Mouse (Mus musculus) urinary bladder, postnatal 14 days (tissue): ENCODE data around the gene Prrc2a.
A peak's percentile ranks its signal among the peaks of the same experiment; 100 is the strongest.

Experiments
- DNase-seq: peaks from one replicate; pipeline ENCODE4 v3.0.0; 2021; ENCODE audit warnings: low spot score

Gene Prrc2a

GRCm38 (mm10) chr17:35189186-35189585, 24.5 kb upstream of the Prrc2a start:
- DNase-seq, result no peak

DNA sequence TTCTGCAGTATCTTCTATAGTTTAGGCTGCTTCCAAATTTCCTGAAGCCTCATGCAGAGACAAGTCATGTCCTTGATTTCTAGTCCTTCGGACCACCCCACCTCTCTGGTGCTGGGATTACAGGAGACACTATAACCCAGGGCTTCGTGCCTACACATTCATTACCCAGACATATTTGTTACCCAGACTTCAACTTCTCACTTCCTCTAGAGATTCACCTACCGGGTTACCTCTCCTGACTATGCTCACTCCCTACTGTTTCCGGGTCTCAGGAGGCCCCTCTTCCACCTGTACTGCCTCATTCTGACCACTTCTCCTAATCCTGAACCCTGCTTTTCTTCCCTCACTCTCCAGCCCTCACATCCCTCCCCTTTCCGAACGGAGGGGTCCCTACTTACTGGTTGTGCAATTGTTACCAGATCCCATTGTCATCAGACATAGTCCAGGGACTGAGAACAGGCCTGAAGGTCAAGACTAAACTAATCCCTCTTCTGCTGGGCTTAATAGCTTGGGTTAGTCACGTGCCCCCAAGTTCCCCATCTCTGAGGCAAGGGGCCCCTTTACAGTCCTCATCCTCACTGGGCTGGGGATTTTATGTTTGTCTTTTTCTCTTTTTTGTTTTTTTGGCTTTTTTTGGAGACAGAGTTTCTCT, 23.4 kb upstream of the Prrc2a start, which contains the start of gene Lst1:
Gene Lst1, minus strand, starts transcription at position 481 of the 652 bp plus-strand sequence.
- DNase-seq, result no peak

DNA sequence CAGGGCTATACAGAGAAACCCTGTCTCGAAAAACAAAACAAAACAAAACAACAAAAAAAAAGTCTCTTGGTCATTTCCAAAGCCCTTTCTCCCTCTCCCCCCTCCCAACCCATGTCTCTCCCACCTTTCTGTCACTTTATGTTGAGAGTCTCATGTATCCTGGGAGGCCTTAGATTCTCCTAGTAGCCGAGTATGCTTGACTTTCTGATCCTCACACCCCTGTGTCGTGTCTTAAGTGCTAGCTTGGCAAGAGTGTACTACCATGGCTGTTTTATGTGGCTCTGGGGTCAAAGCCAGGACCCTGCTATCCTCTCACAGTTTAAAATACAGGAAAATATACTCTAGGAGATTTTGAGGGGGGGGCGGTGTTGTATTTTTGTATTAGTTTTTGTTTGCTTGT, 22.6 kb upstream of the Prrc2a start:
- DNase-seq, result no peak

GRCm38 (mm10) chr17:35186681-35187080, 22.0 kb upstream of the Prrc2a start:
- peak; percentile 19 for DNase-seq

DNA sequence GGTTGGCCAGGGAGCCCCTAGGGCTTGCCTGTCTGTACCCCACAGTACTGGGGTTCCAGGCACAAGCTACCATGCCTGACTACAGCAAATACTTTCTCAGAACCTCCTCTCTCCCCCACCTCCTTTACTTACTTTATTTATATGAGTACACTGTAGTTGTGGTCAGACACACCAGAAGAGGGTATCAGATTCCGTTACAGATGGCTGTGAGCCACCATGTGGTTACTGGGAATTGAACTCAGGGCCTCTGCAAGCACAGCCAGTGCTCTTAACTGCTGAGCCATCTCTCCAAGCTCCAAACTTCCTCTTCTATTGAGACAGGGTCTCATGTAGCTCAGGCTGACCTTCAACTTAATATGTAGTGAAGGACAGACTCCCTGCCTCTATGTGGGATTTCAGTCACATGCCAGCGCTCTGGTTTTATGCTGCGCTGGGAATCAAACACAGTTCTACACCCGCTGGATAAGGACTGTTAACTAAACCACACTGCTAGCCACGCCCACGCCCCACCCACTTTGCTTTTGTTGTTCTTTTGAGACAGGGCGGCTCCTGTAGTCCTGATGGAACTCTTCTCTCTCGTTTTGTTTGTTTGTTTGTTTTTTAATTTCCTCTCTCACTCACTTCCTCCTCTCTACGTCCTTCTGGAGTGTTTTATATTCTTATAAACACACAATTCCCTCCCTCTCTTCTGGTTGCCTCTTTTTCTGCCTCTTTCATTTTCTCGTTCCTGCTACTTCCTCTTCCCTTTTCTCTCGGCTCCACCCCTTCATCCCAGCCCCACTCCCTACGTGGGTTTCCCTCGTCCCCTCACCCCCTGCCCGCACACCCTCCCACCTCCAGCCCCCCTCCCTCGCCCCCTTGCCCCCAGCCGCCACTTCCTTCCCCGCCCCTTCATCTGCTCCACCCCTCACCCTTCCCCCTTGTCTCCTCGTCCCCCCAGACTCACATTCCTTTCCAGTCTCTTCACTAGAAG, 21.2 kb upstream of the Prrc2a start:
- peak; percentile 83 for DNase-seq

DNA sequence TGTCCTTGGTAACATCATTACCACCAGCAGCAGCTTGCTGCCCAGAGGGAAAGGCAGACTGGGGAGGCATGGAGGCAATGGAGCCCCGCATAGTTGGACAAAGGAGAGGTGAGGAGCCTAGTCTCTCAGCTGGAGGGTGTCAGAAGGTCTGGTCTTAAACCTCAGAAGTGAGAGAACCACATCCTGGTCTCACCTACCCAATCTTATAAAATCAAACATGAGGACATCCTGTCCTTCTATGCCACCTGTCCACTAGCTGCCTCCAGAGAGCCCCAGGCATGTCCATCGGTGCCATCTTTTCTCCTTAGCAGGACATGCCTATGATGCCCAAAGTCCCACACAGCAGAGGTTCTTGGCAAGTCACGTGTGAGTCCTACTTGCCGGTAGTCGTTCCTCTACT, 15.4 kb upstream of the Prrc2a start:
- DNase-seq, result no peak

GRCm38 (mm10) chr17:35178528-35178927, 13.8 kb upstream of the Prrc2a start:
- peak; percentile 75 for DNase-seq

DNA sequence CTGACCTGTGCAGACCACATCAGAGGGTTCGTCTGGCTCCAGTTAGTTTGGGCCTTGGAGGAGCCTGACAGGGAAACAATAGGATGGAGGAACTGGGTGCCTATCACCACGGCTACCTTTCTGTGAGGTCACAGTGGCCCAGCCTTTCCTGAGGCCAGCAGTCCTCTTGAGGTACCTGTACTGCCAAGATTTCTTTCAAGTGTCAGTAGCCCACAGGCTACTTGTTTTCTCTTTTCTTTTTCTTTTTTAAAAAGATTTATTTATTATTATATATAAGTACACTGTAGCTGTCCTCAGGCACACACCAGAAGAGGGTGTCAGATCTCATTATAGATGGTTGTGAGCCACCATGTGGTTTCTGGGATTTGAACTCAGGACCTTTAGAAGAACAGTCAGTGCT, 11.3 kb upstream of the Prrc2a start, which contains the start of gene Aif1:
Gene Aif1, minus strand, starts transcription at position 101 of the 400 bp plus-strand sequence.
- no peak for DNase-seq

DNA sequence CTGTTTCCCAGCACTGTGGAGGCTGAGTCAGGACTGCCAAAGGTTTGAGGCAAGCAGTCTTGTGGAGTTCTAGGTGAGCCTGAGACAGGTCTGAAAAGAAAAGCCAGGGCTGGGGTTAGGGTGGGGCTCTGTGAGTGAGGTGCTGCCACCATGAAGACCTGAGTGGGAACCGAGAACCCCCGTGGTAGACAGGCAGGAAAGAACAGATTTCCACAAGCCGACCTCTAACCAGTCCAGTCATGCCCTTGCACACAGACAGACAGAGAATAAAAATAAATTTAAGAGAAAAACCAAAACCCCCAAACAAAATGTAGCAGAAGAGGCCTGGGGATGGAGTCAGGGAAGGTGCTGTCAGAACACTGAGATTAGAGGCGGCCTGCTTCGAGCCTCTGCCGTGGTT, 10.7 kb upstream of the Prrc2a start:
- no peak for DNase-seq

- DNase-seq, result no peak
Measured at GRCm38 (mm10) chr17:35174201-35174977, 9.7 kb upstream of the Prrc2a start.

DNA sequence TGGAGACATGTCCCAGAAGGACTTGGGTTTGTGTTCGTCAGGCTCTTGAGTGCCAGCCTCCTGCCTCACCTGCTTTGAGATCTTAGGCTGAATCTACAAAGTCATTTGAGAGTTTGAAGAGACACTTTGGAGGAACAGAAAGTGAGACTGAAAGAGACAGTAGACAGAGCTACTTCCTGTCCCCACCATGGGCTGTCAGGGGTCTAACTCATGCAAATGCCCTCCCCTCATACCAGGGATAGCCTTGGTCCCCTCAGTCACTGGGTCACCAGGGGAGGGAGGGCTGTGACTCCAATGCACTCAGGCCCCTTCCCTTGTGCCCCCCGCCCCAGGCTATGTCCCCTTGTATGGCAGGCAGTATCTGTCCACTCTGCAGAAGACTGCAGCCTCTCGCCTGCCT, 8.6 kb upstream of the Prrc2a start:
- DNase-seq, result no peak

GRCm38 (mm10) chr17:35172445-35173234, 7.9 kb upstream of the Prrc2a start:
- DNase-seq, result no peak

DNA sequence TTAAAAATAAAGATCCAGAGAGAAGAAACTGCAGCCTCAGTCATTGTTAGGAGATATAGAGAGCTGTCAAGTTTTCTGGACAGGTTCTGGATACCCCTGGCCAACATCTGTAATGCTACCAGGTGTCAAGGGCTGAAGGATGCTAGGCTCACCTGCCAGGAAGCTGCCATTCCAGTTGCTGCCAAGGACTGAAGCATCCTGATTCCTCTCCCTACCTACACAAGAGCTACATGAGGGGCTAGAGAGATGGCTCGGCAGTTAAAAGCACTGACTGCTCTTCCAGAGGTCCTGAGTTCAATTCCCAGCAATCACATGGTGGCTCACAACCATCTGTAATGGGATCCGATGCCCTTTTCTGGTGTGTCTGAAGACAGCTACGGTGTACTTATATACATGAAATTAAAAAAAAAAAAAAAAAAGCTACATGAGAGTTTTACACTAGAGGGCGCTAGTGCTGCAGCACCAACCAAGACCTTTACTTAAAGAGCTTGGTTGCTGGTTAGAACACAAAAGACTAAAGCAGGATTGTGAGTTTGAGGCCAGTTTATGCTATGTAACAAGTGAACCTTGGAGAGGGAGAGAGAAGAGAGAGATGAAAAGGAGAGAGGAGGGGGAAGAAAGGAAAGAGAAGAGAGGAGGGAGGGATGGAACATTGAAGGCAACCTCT, 4.0 kb upstream of the Prrc2a start:
- DNase-seq, result no peak

DNA sequence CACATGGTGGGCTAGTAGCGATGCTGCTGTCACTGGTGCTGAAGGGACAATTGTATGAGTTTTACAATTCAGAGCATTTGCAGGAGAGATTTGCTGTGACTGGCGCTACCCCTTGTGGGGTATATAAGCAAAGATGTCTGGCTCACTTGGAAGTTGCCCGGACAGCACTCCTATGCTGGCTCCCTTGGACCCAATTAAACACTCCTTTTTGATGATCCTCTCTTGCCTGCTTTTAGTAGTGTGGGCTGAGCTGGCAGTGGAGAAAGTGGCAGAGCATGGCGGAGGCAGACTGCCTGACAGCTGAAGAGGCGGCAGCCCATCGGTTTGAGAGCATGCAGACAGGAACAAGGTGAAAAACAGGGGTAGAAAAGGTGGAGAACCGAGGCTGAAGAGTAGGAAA, 3.1 kb upstream of the Prrc2a start:
- no peak for DNase-seq

DNA sequence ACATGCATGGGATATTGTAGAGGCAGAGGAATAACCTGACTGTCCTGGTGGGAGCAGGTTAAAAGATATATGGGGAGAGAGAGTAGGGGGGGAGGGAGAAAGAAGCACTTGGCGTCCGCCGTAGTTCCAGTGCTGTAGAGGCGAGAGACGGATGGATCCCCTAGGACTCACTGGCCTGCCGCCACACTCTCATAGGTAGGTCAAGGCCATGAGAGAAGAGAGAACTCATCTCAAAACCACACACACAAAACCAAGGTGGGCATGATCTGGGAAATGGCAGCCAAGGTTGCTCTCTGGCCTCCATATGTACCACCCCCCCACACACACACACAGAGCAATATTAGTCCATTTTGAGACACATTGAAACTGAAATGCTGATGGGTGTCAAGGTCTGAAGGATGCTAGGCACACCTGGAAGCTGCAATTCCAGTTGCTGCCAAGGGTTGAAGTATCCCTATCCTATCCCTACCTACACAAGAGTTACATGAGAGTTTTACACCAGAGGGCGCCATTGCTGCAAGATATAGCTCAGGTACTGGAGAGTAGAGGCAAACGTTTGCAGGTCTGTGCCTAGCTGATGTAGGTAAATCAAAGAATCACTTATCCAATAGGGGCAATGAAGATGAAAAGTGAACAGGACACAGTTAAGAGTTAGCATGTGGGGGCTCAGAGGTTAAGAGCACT, 1.8 kb upstream of the Prrc2a start:
- DNase-seq, result peak; percentile 78

DNA sequence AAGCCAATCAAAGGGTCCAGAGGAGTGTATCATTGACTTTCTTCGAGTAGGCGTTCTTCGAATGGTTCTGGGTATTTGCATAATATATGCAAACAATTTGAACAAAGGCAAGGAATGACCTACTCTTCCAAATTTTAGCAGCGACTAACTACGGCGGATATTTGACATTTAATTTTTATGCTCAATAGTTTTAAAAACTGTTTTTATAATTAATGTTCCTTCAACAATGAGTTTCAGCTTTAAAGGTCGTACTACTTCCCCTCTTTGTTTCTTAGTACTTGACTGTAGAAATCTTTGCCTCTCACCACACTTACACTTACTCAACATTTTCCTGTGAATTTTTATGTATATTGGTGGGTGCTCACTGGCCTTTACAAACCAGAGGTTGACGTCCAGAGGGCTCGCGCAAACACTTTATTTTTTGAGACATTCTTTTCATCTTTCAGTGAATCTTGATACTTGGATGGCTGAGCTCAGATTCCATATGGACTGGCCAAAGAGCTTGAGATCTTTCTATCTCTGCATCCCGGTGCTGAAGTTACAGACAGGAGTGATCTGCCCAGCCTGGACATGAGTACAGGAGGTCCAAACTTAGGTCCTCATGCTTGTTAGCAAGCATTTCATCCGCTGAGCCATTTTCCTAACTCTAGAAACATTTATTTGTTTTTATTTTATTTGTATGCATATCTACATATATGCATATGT, 906 bp upstream of the Prrc2a start:
- DNase-seq, result no peak

GRCm38 (mm10) chr17:35164218-35164567, 504 bp downstream of the Prrc2a start:
- no peak for DNase-seq

DNA sequence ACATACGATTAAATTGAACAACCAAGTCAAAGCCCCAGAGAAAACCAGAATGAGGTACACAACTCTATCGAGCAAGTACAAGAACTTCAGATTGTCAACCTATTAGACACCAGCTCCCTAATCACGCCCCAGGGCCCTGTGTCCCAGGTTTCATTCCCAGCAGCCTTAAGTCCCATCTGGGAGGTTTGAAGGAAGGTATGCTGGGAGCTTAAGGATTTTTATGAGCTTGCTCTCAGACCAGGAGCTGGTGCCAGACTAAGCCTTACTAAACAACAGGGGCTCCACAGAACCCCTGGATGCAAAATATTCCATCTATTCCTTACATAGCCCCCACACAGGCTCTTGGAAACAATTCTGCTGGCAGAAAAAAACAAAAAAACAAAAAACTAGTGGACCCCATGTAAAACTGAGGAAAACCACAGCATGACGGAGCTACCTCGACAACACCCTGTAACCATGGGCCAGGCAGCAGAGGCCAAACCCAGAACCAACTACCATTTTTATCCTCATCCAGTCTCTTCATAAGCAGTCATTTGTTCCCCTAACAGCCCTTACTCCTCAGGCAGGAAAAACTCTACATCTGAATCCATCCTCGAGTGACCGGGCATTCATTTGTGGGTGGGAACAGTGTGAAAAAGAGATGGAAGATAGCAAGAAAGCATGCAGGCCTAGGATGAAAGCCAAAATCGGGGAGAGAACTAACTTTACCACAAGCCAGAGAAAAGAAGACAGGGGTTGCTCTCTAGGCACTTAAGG, 1.2 kb downstream of the Prrc2a start:
- no peak for DNase-seq

DNA sequence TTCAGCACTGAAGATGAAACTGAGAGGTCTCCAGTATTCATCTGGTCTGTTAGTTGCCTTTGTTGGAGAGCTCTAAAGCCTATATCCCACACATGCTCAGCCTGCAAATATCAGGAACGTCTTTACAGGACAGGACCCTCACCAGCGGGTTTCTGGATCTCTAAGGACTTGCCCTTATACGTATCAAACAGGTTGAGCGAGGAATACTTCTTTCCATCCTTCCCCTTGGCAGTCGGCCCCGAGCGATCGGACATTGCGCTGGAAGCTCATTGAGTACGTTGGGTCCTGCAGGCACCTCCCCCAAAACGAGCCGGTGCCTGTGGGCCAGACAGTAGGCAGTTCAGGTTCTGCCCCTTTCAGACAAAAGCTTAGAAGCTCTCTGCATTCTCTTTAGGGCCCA, 2.0 kb downstream of the Prrc2a start:
- DNase-seq, result peak; percentile 69
